Comparison of ENCODE assay signal across 16 mouse cellular contexts in the genomic region with DNA sequence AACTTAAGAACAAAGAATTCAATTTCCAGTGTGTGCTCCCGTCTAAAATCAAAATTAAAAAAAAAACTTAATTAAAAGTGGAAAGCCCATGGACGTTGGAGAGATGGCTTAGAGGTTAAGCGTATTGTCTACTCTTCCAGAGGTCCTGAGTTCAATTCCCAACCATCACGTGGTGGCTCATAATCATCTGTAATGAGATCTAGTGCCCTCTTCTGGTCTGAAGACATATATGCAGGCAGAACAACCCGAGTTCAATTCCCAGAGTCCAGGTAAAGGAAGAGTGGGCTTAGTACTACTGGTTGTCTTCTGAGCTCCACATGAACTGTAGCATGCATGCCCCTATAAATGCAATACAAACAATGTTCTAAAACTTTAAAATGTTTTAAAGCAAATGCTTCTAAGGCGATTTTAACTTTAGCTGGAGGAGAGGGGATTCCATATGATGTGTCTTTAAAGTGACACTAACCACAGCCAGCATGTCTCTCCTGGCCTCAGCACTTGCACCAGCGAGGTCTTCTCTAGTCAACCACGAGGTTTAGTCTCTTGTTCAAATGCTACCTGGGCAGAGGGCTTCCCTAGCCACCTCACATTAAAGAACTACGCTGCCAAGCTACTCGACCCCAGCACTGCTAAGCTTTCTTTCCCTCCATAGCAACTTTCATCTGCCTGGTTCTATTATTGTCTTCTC. TPM values are rescaled to one million over a fixed set of nuclear protein-coding genes. Genes with fewer than 3 reads are reported as not detected.
A peak's percentile ranks its signal among the peaks of the same experiment; 100 is the strongest.
DNase-seq lines count a peak whose midpoint lies in the region; ATAC-seq and TF ChIP-seq lines count a peak whose summit lies in the region.
"Had no signal": no experiment of that assay in that cellular context is flagged by ENCODE, and none has a peak within 500 bp of the region (broad histone marks: within the 10 kb centered on the region; RNA-seq: fewer than 3 reads in every experiment).

No protein-coding gene starts in this region.

- TF ChIP-seq CTCF in liver, postnatal 0 days (IDR thresholded peaks at IDR 0.05; ENCODE audit: low read depth) = peak; percentile 58
- TF ChIP-seq CTCF in CH12.LX (conservative IDR thresholded peaks at IDR 0.05 in 1 of 2, IDR thresholded peaks at IDR 0.05 in 1 of 2; ENCODE audit: low read depth in 2 of 2, low read length in 2 of 2) = peak; percentile 30 to 42

- dilution Hi-C loops in CH12.LX (cut with MboI; ENCODE audit: extremely low pct_ligation_motif_present, extremely low pct_unique_long_range_greater_than_20kb, low sequenced_read_pairs) = no loop called here

- no peaks in the 10 kb centered on the region for H3K4me1 ChIP-seq in embryonic facial prominence, embryonic 11.5 days (ENCODE audit: control insufficient read depth, insufficient read depth, low read length)
- H3K4me1 ChIP-seq in embryonic facial prominence, embryonic 10.5 days = no peaks in the 10 kb centered on the region
- H3K4me1 ChIP-seq in liver, postnatal 0 days (ENCODE audit: insufficient read depth) = peaks cover 3% of the 10 kb centered on the region; the same call in 1 of the 2 replicates
- H3K4me1 ChIP-seq in liver, embryonic 12.5 days = peaks cover 6% of the 10 kb centered on the region; the same call in 1 of the 2 replicates
- H3K4me1 ChIP-seq in CH12.LX (ENCODE audit: control insufficient read depth in 1 of 2, insufficient read depth in 2 of 2) = peaks cover 2 to 15% of the 10 kb centered on the region in 2 experiments; a peak in 3 of 4 replicates
- H3K4me1 ChIP-seq in limb, embryonic 10.5 days = peaks cover 12% of the 10 kb centered on the region; the same call in 1 of the 2 replicates
- H3K4me1 ChIP-seq: embryonic facial prominence, embryonic 12.5 days; hindbrain, embryonic 12.5 days had no signal

- TF ChIP-seq POLR2A in CH12.LX (IDR thresholded peaks at IDR 0.05; ENCODE audit: low read depth, low read length) = no peak

- no peaks in the 10 kb centered on the region for H3K9me3 ChIP-seq in embryonic facial prominence, embryonic 11.5 days (replicated peaks; ENCODE audit: control insufficient read depth, low read length)
- no peaks in the 10 kb centered on the region for H3K9me3 ChIP-seq in embryonic facial prominence, embryonic 10.5 days
- H3K9me3 ChIP-seq in liver, postnatal 0 days (ENCODE audit: low read length) = no peaks in the 10 kb centered on the region
- no peaks in the 10 kb centered on the region for H3K9me3 ChIP-seq in liver, embryonic 12.5 days (replicated peaks)
- H3K9me3 ChIP-seq in CH12.LX (replicated peaks; ENCODE audit: low read length) = no peaks in the 10 kb centered on the region
- no peaks in the 10 kb centered on the region for H3K9me3 ChIP-seq in limb, embryonic 10.5 days (replicated peaks)
- H3K9me3 ChIP-seq: embryonic facial prominence, embryonic 12.5 days; forebrain, embryonic 12.5 days; G1E; heart, embryonic 12.5 days; hindbrain, embryonic 12.5 days; megakaryocyte, embryonic 14.5 days had no signal

- H3K4me2 ChIP-seq in embryonic facial prominence, embryonic 11.5 days (ENCODE audit: low read depth, low read length) = no peak overlapping the region
- H3K4me2 ChIP-seq in liver, postnatal 0 days (ENCODE audit: low read depth, low read length) = no peak overlapping the region
- no peak overlapping the region for H3K4me2 ChIP-seq in liver, embryonic 12.5 days
- H3K4me2 ChIP-seq in CH12.LX (ENCODE audit: insufficient read depth, low read depth, poor library complexity, severe bottlenecking) = no peak overlapping the region
- H3K4me2 ChIP-seq: embryonic facial prominence, embryonic 12.5 days; forebrain, embryonic 12.5 days; heart, embryonic 12.5 days; hindbrain, embryonic 12.5 days had no signal

- no peaks in the 10 kb centered on the region for H3K27me3 ChIP-seq in embryonic facial prominence, embryonic 11.5 days (ENCODE audit: control insufficient read depth, insufficient read depth, low read length)
- H3K27me3 ChIP-seq in embryonic facial prominence, embryonic 10.5 days (replicated peaks; ENCODE audit: low read depth, poor library complexity, severe bottlenecking) = no peaks in the 10 kb centered on the region
- no peaks in the 10 kb centered on the region for H3K27me3 ChIP-seq in liver, postnatal 0 days (ENCODE audit: insufficient read depth, low read length)
- H3K27me3 ChIP-seq in liver, embryonic 12.5 days (replicated peaks) = no peaks in the 10 kb centered on the region
- H3K27me3 ChIP-seq in CH12.LX (replicated peaks) = no peaks in the 10 kb centered on the region
- H3K27me3 ChIP-seq in limb, embryonic 10.5 days (ENCODE audit: low read depth, poor library complexity, severe bottlenecking) = no peaks in the 10 kb centered on the region
- H3K27me3 ChIP-seq: embryonic facial prominence, embryonic 12.5 days; forebrain, embryonic 12.5 days; heart, embryonic 12.5 days; hindbrain, embryonic 12.5 days; megakaryocyte, embryonic 14.5 days had no signal

- ATAC-seq in embryonic facial prominence, embryonic 11.5 days (replicated peaks; ENCODE audit: insufficient number of reproducible peaks, low FRiP score, low TSS enrichment, low read depth) = no peak
- ATAC-seq in liver, postnatal 0 days = no peak
- ATAC-seq in liver, embryonic 12.5 days = no peak

- H3K79me2 ChIP-seq in CH12.LX (replicated peaks; ENCODE audit: control insufficient read depth, extremely low read depth, insufficient read depth, poor library complexity, severe bottlenecking) = no peaks in the 10 kb centered on the region

- H3K4me3 ChIP-seq in embryonic facial prominence, embryonic 11.5 days (ENCODE audit: low read depth, low read length) = no peak overlapping the region
- no peak overlapping the region for H3K4me3 ChIP-seq in embryonic facial prominence, embryonic 10.5 days
- no peak overlapping the region for H3K4me3 ChIP-seq in liver, postnatal 0 days (ENCODE audit: low read depth, low read length)
- no peak overlapping the region for H3K4me3 ChIP-seq in liver, embryonic 12.5 days
- no peak overlapping the region for H3K4me3 ChIP-seq in CH12.LX (replicated peaks in 1 of 3; ENCODE audit: low read depth in 2 of 3, low read length in 2 of 3, poor library complexity in 1 of 3)
- H3K4me3 ChIP-seq in limb, embryonic 10.5 days = no peak overlapping the region
- H3K4me3 ChIP-seq: embryonic facial prominence, embryonic 12.5 days; forebrain, embryonic 12.5 days; heart, embryonic 12.5 days; hindbrain, embryonic 12.5 days; megakaryocyte, embryonic 14.5 days had no signal

- no peak overlapping the region for H3K9ac ChIP-seq in embryonic facial prominence, embryonic 11.5 days (replicated peaks; ENCODE audit: low read length)
- no peak overlapping the region for H3K9ac ChIP-seq in liver, postnatal 0 days (replicated peaks)
- no peak overlapping the region for H3K9ac ChIP-seq in liver, embryonic 12.5 days
- no peak overlapping the region for H3K9ac ChIP-seq in CH12.LX (ENCODE audit: insufficient read depth, low read depth)
- H3K9ac ChIP-seq: embryonic facial prominence, embryonic 12.5 days; forebrain, embryonic 12.5 days; heart, embryonic 12.5 days; hindbrain, embryonic 12.5 days had no signal

- WGBS in embryonic facial prominence, embryonic 11.5 days = 73% methylated on average over 10 of the region's 10 CpGs
- WGBS in embryonic facial prominence, embryonic 10.5 days = 73% methylated on average over 10 of the region's 10 CpGs
- 64% methylated on average over 10 of the region's 10 CpGs for WGBS in liver, postnatal 0 days (ENCODE audit: insufficient replicate concordance)
- WGBS in liver, embryonic 12.5 days (ENCODE audit: insufficient replicate concordance) = 57% methylated on average over 10 of the region's 10 CpGs
- WGBS in limb, embryonic 10.5 days = 76% methylated on average over 10 of the region's 10 CpGs

- no peak for TF ChIP-seq EP300 in liver, postnatal 0 days (IDR thresholded peaks at IDR 0.05; ENCODE audit: low read depth)
- no peak for TF ChIP-seq EP300 in CH12.LX (IDR thresholded peaks at IDR 0.05; ENCODE audit: low read length)

- in situ Hi-C loops in CH12.LX (cut with MboI; ENCODE audit: low pct_ligation_motif_present, low pct_unique_long_range_greater_than_20kb, low sequenced_read_pairs) = no loop called here

- DNase-seq in embryonic facial prominence, embryonic 11.5 days (ENCODE audit: low spot score) = peak; percentile 30
- no peak for DNase-seq in embryonic facial prominence, embryonic 10.5 days (ENCODE audit: low spot score)
- DNase-seq in liver, postnatal 0 days = no peak
- DNase-seq in CH12.LX (ENCODE audit: extremely low read depth) = peak; percentile 13
- DNase-seq in induced T-regulatory cell, adult 2 months (ENCODE audit: low read depth) = peak; percentile 42
- no peak for DNase-seq in limb, embryonic 10.5 days (ENCODE audit: low spot score)
- DNase-seq in left cerebral cortex, adult 18-20 months (ENCODE audit: low spot score in 2 of 2) = no peak
- DNase-seq: kidney, postnatal 10 days; retina, postnatal 1 day had no signal

- H3K27ac ChIP-seq in embryonic facial prominence, embryonic 11.5 days (replicated peaks; ENCODE audit: low read depth, low read length) = no peak overlapping the region
- no peak overlapping the region for H3K27ac ChIP-seq in embryonic facial prominence, embryonic 10.5 days (replicated peaks)
- no peak overlapping the region for H3K27ac ChIP-seq in liver, postnatal 0 days (ENCODE audit: low read depth)
- no peak overlapping the region for H3K27ac ChIP-seq in liver, embryonic 12.5 days
- H3K27ac ChIP-seq in CH12.LX (ENCODE audit: insufficient read depth, low read depth) = no peak overlapping the region
- no peak overlapping the region for H3K27ac ChIP-seq in limb, embryonic 10.5 days
- H3K27ac ChIP-seq: embryonic facial prominence, embryonic 12.5 days; forebrain, embryonic 12.5 days; hindbrain, embryonic 12.5 days had no signal

- H3K36me3 ChIP-seq in embryonic facial prominence, embryonic 11.5 days (replicated peaks; ENCODE audit: control insufficient read depth, insufficient read depth, low read depth, low read length) = no peaks in the 10 kb centered on the region; the same call in 1 of the 2 replicates
- H3K36me3 ChIP-seq in embryonic facial prominence, embryonic 10.5 days (replicated peaks) = peaks cover 23% of the 10 kb centered on the region
- no peaks in the 10 kb centered on the region for H3K36me3 ChIP-seq in liver, postnatal 0 days (replicated peaks; ENCODE audit: insufficient read depth, low read length)
- 0 out of 2 replicates have a peak, but pooled peaks cover 3% of the 10 kb centered on the region for H3K36me3 ChIP-seq in liver, embryonic 12.5 days
- no peaks in the 10 kb centered on the region for H3K36me3 ChIP-seq in CH12.LX (replicated peaks in 1 of 2; ENCODE audit: control insufficient read depth in 1 of 2, insufficient read depth in 1 of 2, low read length in 1 of 2)
- peaks cover 11% of the 10 kb centered on the region for H3K36me3 ChIP-seq in limb, embryonic 10.5 days
- H3K36me3 ChIP-seq: forebrain, embryonic 12.5 days; G1E; hindbrain, embryonic 12.5 days had no signal

- TF ChIP-seq RAD21 in CH12.LX (IDR thresholded peaks at IDR 0.05; ENCODE audit: low read depth, low read length) = no peak

RNA-seq across cellular contexts. Expression of a gene that starts 2.1 kb away (rescaled TPM):
- 5.2 and 7.2 TPM in 2 replicates for polyA plus RNA-seq in embryonic facial prominence, embryonic 11.5 days (2014; fragmentation: Nextera tagmentation; extraction: Ambion mirVana)
- polyA plus RNA-seq in embryonic facial prominence, embryonic 10.5 days (2016; fragmentation: Nextera tagmentation; extraction: Ambion mirVana) = 2.8 and 3.3 TPM in 2 replicates
- 5.3 and 6.1 TPM in 2 replicates for polyA plus RNA-seq in liver, postnatal 0 days (2015; fragmentation: Nextera tagmentation; extraction: Ambion mirVana)
- 4.5 and 6.0 TPM in 2 replicates for polyA plus RNA-seq in liver, embryonic 12.5 days (2016; fragmentation: Nextera tagmentation; extraction: Ambion mirVana)
- 1.5 and 1.9 TPM in 2 replicates for total RNA-seq in CH12.LX (2012; rRNA removed)
- total RNA-seq in CH12.LX (2014; rRNA removed) = 4.8 and 5.1 TPM in 2 replicates
- 3.2 and 3.4 TPM in 2 replicates for polyA plus RNA-seq in CH12.LX (2012; ENCODE audit: insufficient read length, low read depth)
- 2.2 and 4.7 TPM in 2 replicates for polyA plus RNA-seq in limb, embryonic 10.5 days (2016; fragmentation: Nextera tagmentation; extraction: Ambion mirVana)
- total RNA-seq in left cerebral cortex, adult 18-20 months (2021) = 10 to 100 TPM; 13.5 to 15.7 TPM
- polyA plus RNA-seq: G1E had no signal

Comparison
In these comparisons a context has a peak if more than half of its experiments do, and no peak if none do; other contexts are left out.
1. DNase-seq: peak in embryonic facial prominence, embryonic 11.5 days (single experiment), CH12.LX (single experiment) and induced T-regulatory cell, adult 2 months (single experiment); none in embryonic facial prominence, embryonic 10.5 days (single experiment), liver, postnatal 0 days (single experiment), limb, embryonic 10.5 days (single experiment) and left cerebral cortex, adult 18-20 months (0 of 2).